Mouse (Mus musculus) embryonic fibroblast, embryonic 13.5 days (primary cell): ENCODE results near the gene Tns3.

Experiments used
- CTCF ChIP-seq: IDR thresholded peaks from 2 replicates; pipeline ENCODE4 v1.5.1; 2011; ENCODE audit warnings: mild to moderate bottlenecking, control low read depth, low read length, moderate library complexity, borderline replicate concordance; ENCODE audit not compliant: insufficient read depth
- POLR2A ChIP-seq: IDR thresholded peaks from 2 replicates; pipeline ENCODE4 v1.6.1; 2011; ENCODE audit warnings: low read depth, mild to moderate bottlenecking, control low read depth, low read length, moderate library complexity

- TF ChIP-seq POLR2A (no peak), CTCF (no peak)
These were observed 95.5 kb downstream of the Tns3 start for GRCm38 (mm10) chr11:8568829-8569228.
